Comparison of ENCODE assay signal across 26 mouse cellular contexts in the genomic region with DNA sequence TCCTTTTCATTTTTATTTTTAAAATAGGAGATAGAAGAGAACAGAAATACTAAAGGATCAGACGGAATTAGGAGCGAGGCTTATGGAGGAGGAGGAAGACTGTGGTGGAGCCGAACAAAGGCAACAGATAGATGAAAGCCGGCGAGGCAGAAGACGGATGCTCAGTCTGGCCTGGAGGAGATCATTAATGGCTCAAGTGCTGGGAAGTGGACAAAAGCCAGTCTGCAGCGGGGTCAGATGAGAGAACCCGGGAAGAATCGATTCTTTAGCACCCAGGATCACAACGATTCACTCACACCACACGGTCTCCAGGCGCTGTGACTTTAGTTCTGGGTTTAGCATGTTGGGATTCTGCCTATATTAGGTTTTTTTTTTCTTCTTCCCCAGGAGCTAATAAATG. TPM values are rescaled to one million over a fixed set of nuclear protein-coding genes. Genes with fewer than 3 reads are reported as not detected.
DNase-seq lines count a peak whose midpoint lies in the region; ATAC-seq and TF ChIP-seq lines count a peak whose summit lies in the region.
"Had no signal": no experiment of that assay in that cellular context is flagged by ENCODE, and none has a peak within 500 bp of the region (broad histone marks: within the 10 kb centered on the region; RNA-seq: fewer than 3 reads in every experiment).

No protein-coding gene starts in this region.

- no peak overlapping the region for H3K4me3 ChIP-seq in forebrain, postnatal 0 days (ENCODE audit: low read depth, low read length)
- H3K4me3 ChIP-seq in forebrain, embryonic 15.5 days: no peak overlapping the region
- H3K4me3 ChIP-seq in midbrain, embryonic 15.5 days: no peak overlapping the region
- H3K4me3 ChIP-seq in midbrain, embryonic 10.5 days: no peak overlapping the region
- no peak overlapping the region for H3K4me3 ChIP-seq in intestine, embryonic 16.5 days (ENCODE audit: low read length)
- H3K4me3 ChIP-seq: embryonic facial prominence, embryonic 12.5 days; heart, embryonic 10.5 days; heart, embryonic 15.5 days; liver, embryonic 15.5 days had no signal

- no peak overlapping the region for H3K9ac ChIP-seq in forebrain, postnatal 0 days
- no peak overlapping the region for H3K9ac ChIP-seq in forebrain, embryonic 15.5 days (replicated peaks)
- H3K9ac ChIP-seq in midbrain, embryonic 15.5 days: no peak overlapping the region
- no peak overlapping the region for H3K9ac ChIP-seq in intestine, embryonic 16.5 days (ENCODE audit: low read depth, low read length)
- H3K9ac ChIP-seq: embryonic facial prominence, embryonic 12.5 days; heart, embryonic 15.5 days; liver, embryonic 15.5 days; lung, embryonic 14.5 days had no signal

- DNase-seq in forebrain, postnatal 0 days: no peak
- DNase-seq in midbrain, embryonic 10.5 days (ENCODE audit: low spot score): no peak
- DNase-seq in embryo, embryonic 11 days: peak; percentile 35
- DNase-seq in mesoderm, embryonic 11.5 days (ENCODE audit: low read depth, low spot score): peak; percentile 41
- no peak for DNase-seq in adipocyte (ENCODE audit: low spot score)
- DNase-seq: adrenal gland, postnatal 14 days; cerebellum, adult 18-20 months; cerebellum, postnatal 10 days; gastrocnemius, postnatal 10 days; kidney, adult 11 months; kidney, postnatal 14 days; layer of hippocampus, adult 9-11 months; liver; lung, embryonic 14.5 days; right cerebral cortex, postnatal 4 days; thymus, adult 18-20 months; thymus, postnatal 25 days had no signal

- TF ChIP-seq CTCF in forebrain, postnatal 0 days (IDR thresholded peaks at IDR 0.05; ENCODE audit: low read depth): no peak

- H3K27ac ChIP-seq in forebrain, postnatal 0 days (ENCODE audit: low read depth, low read length): no peak overlapping the region
- no peak overlapping the region for H3K27ac ChIP-seq in forebrain, embryonic 15.5 days (replicated peaks)
- no peak overlapping the region for H3K27ac ChIP-seq in midbrain, embryonic 15.5 days
- no peak overlapping the region for H3K27ac ChIP-seq in midbrain, embryonic 10.5 days (replicated peaks)
- H3K27ac ChIP-seq in intestine, embryonic 16.5 days (ENCODE audit: low read length): no peak overlapping the region
- H3K27ac ChIP-seq: embryonic facial prominence, embryonic 12.5 days; liver, embryonic 15.5 days; stomach, postnatal 0 days had no signal

- no peaks in the 10 kb centered on the region for H3K4me1 ChIP-seq in forebrain, postnatal 0 days (ENCODE audit: insufficient read depth)
- 0 out of 2 replicates have a peak, but pooled peaks cover 4% of the 10 kb centered on the region for H3K4me1 ChIP-seq in forebrain, embryonic 15.5 days
- peaks cover 3% of the 10 kb centered on the region; the same call in 1 of the 2 replicates for H3K4me1 ChIP-seq in midbrain, embryonic 15.5 days
- H3K4me1 ChIP-seq in midbrain, embryonic 10.5 days: peaks cover 25% of the 10 kb centered on the region
- no peaks in the 10 kb centered on the region for H3K4me1 ChIP-seq in intestine, embryonic 16.5 days (ENCODE audit: control insufficient read depth, insufficient read depth, low read length)

- H3K27me3 ChIP-seq in forebrain, postnatal 0 days (ENCODE audit: insufficient read depth, low read length): no peaks in the 10 kb centered on the region
- H3K27me3 ChIP-seq in forebrain, embryonic 15.5 days: no peaks in the 10 kb centered on the region
- H3K27me3 ChIP-seq in midbrain, embryonic 15.5 days (replicated peaks): no peaks in the 10 kb centered on the region
- H3K27me3 ChIP-seq in midbrain, embryonic 10.5 days (ENCODE audit: low read depth, poor library complexity, severe bottlenecking): peaks cover 3% of the 10 kb centered on the region; the same call in 1 of the 2 replicates
- H3K27me3 ChIP-seq in intestine, embryonic 16.5 days (replicated peaks; ENCODE audit: control insufficient read depth, insufficient read depth, low read length): no peaks in the 10 kb centered on the region
- H3K27me3 ChIP-seq: embryonic facial prominence, embryonic 12.5 days; heart, embryonic 15.5 days; liver, embryonic 15.5 days had no signal

- WGBS in forebrain, postnatal 0 days: 31% methylated on average over 12 of the region's 12 CpGs
- WGBS in forebrain, embryonic 15.5 days: 31% methylated on average over 12 of the region's 12 CpGs
- WGBS in midbrain, embryonic 15.5 days: 35% methylated on average over 12 of the region's 12 CpGs
- WGBS in midbrain, embryonic 10.5 days: 41% methylated on average over 12 of the region's 12 CpGs
- 76% methylated on average over 12 of the region's 12 CpGs for WGBS in intestine, embryonic 16.5 days

- H3K9me3 ChIP-seq in forebrain, postnatal 0 days (ENCODE audit: low read length): no peaks in the 10 kb centered on the region
- H3K9me3 ChIP-seq in forebrain, embryonic 15.5 days: no peaks in the 10 kb centered on the region
- no peaks in the 10 kb centered on the region for H3K9me3 ChIP-seq in midbrain, embryonic 15.5 days
- no peaks in the 10 kb centered on the region for H3K9me3 ChIP-seq in midbrain, embryonic 10.5 days (replicated peaks)
- H3K9me3 ChIP-seq in intestine, embryonic 16.5 days (ENCODE audit: control insufficient read depth, low read length): no peaks in the 10 kb centered on the region
- H3K9me3 ChIP-seq: embryonic facial prominence, embryonic 12.5 days; heart, embryonic 10.5 days; heart, embryonic 15.5 days; liver, embryonic 15.5 days had no signal

- no peak for ATAC-seq in forebrain, postnatal 0 days
- no peak for ATAC-seq in forebrain, embryonic 15.5 days (replicated peaks)
- ATAC-seq in midbrain, embryonic 15.5 days (replicated peaks): no peak
- no peak for ATAC-seq in intestine, embryonic 16.5 days
- ATAC-seq: Patski had no signal

- H3K36me3 ChIP-seq in forebrain, postnatal 0 days (ENCODE audit: insufficient read depth): no peaks in the 10 kb centered on the region
- no peaks in the 10 kb centered on the region for H3K36me3 ChIP-seq in forebrain, embryonic 15.5 days
- H3K36me3 ChIP-seq in midbrain, embryonic 15.5 days (replicated peaks): no peaks in the 10 kb centered on the region
- no peaks in the 10 kb centered on the region for H3K36me3 ChIP-seq in midbrain, embryonic 10.5 days
- H3K36me3 ChIP-seq in intestine, embryonic 16.5 days (ENCODE audit: control insufficient read depth, insufficient read depth, low read length): no peaks in the 10 kb centered on the region
- H3K36me3 ChIP-seq: embryonic facial prominence, embryonic 12.5 days; heart, embryonic 10.5 days; heart, embryonic 15.5 days; liver, embryonic 15.5 days had no signal

- peak overlapping the region; percentile 10; the same call in 1 of the 2 replicates for H3K4me2 ChIP-seq in forebrain, postnatal 0 days (ENCODE audit: low read depth)
- no peak overlapping the region for H3K4me2 ChIP-seq in forebrain, embryonic 15.5 days (replicated peaks)
- 0 out of 2 replicates have a peak overlapping the region, but pooled peaks have one; percentile 17 for H3K4me2 ChIP-seq in midbrain, embryonic 15.5 days
- H3K4me2 ChIP-seq in intestine, embryonic 16.5 days (ENCODE audit: low read depth, low read length): no peak overlapping the region
- H3K4me2 ChIP-seq: embryonic facial prominence, embryonic 12.5 days; heart, embryonic 15.5 days; liver, embryonic 15.5 days; lung, embryonic 14.5 days had no signal

RNA-seq across cellular contexts. Expression of gene Smyd2, which starts 10.0 kb away (rescaled TPM):
- total RNA-seq in forebrain, postnatal 0 days (2014; rRNA removed): 75.9 and 87.2 TPM in 2 replicates
- polyA plus RNA-seq in forebrain, postnatal 0 days (2015; fragmentation: Nextera tagmentation; extraction: Ambion mirVana): 109 and 116 TPM in 2 replicates
- polyA plus RNA-seq in forebrain, embryonic 15.5 days (2015; fragmentation: Nextera tagmentation; extraction: Ambion mirVana): 65.8 and 69.9 TPM in 2 replicates
- polyA plus RNA-seq in midbrain, embryonic 15.5 days (2015; fragmentation: Nextera tagmentation; extraction: Ambion mirVana): 71.3 and 71.8 TPM in 2 replicates
- polyA plus RNA-seq in midbrain, embryonic 10.5 days (2016; fragmentation: Nextera tagmentation; extraction: Ambion mirVana): 62.7 and 68.3 TPM in 2 replicates
- polyA plus RNA-seq in intestine, embryonic 16.5 days (2015; fragmentation: Nextera tagmentation; extraction: Ambion mirVana): 97.4 and 106 TPM in 2 replicates

Comparison
In these comparisons a context has a peak if more than half of its experiments do, and no peak if none do; other contexts are left out.
1. H3K4me2 ChIP-seq: peak in forebrain, postnatal 0 days (single experiment) and midbrain, embryonic 15.5 days (single experiment); none in forebrain, embryonic 15.5 days (single experiment) and intestine, embryonic 16.5 days (single experiment).
2. DNase-seq: peak in embryo, embryonic 11 days (single experiment) and mesoderm, embryonic 11.5 days (single experiment); none in forebrain, postnatal 0 days (single experiment), midbrain, embryonic 10.5 days (single experiment) and adipocyte (single experiment).